9 mouse cellular contexts compared by ENCODE assay signal in the genomic region with DNA sequence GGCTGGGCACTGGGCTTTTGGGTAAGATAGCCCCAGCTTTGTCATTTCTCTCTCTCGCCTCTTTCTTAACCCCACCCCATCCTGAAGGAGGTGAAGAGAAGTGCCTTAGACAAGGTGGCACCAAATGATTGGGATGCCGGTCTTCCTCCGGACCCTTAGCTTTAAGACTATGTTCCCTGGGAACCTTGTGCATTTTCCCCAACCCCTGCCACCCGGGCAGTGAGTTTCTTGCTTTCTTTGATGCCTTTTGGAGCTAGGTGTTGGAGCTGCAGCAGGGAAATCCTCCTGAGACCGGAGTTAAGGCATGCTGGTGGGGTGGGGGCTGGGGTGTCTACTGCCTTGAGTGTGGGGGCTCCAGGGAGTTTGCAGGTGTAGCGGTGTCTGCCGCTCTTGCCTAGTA. TPM values are rescaled to one million over a fixed set of nuclear protein-coding genes. Genes with fewer than 3 reads are reported as not detected.
DNase-seq lines count a peak whose midpoint lies in the region; ATAC-seq and TF ChIP-seq lines count a peak whose summit lies in the region.
"Had no signal": no experiment of that assay in that cellular context is flagged by ENCODE, and none has a peak within 500 bp of the region (broad histone marks: within the 10 kb centered on the region; RNA-seq: fewer than 3 reads in every experiment).

No protein-coding gene starts in this region.

- WGBS in kidney, embryonic 16.5 days = 3% methylated on average over 7 of the region's 7 CpGs
- WGBS in embryonic facial prominence, embryonic 14.5 days = 3% methylated on average over 7 of the region's 7 CpGs
- 3% methylated on average over 7 of the region's 7 CpGs for WGBS in intestine, embryonic 14.5 days
- 3% methylated on average over 7 of the region's 7 CpGs for WGBS in midbrain, postnatal 0 days

- peaks cover 85% of the 10 kb centered on the region for H3K27me3 ChIP-seq in kidney, embryonic 16.5 days (ENCODE audit: insufficient read depth, low read length)
- H3K27me3 ChIP-seq in embryonic facial prominence, embryonic 14.5 days (replicated peaks; ENCODE audit: control insufficient read depth, insufficient read depth, low read length) = peaks cover 82% of the 10 kb centered on the region
- peaks cover 60% of the 10 kb centered on the region for H3K27me3 ChIP-seq in intestine, embryonic 14.5 days (replicated peaks; ENCODE audit: control insufficient read depth, insufficient read depth, low read length)
- peaks cover 70% of the 10 kb centered on the region for H3K27me3 ChIP-seq in midbrain, postnatal 0 days (ENCODE audit: insufficient read depth, low read length)

- no peaks in the 10 kb centered on the region for H3K36me3 ChIP-seq in kidney, embryonic 16.5 days (ENCODE audit: insufficient read depth, low read length)
- no peaks in the 10 kb centered on the region for H3K36me3 ChIP-seq in embryonic facial prominence, embryonic 14.5 days (ENCODE audit: control insufficient read depth, insufficient read depth, low read length)
- H3K36me3 ChIP-seq in intestine, embryonic 14.5 days (ENCODE audit: control insufficient read depth, insufficient read depth, low read length) = no peaks in the 10 kb centered on the region
- H3K36me3 ChIP-seq in midbrain, postnatal 0 days (ENCODE audit: insufficient read depth, low read length) = no peaks in the 10 kb centered on the region

- TF ChIP-seq CTCF in midbrain, postnatal 0 days (IDR thresholded peaks at IDR 0.05) = no peak

- H3K4me2 ChIP-seq in kidney, embryonic 16.5 days (replicated peaks; ENCODE audit: low read depth, low read length) = peak overlapping the region; percentile 97
- H3K4me2 ChIP-seq in embryonic facial prominence, embryonic 14.5 days (ENCODE audit: low read depth, low read length) = peak overlapping the region; percentile 96
- peak overlapping the region; percentile 88 for H3K4me2 ChIP-seq in intestine, embryonic 14.5 days (ENCODE audit: low read length)
- H3K4me2 ChIP-seq in midbrain, postnatal 0 days (ENCODE audit: low read depth, low read length, poor library complexity, severe bottlenecking) = peak overlapping the region; percentile 86

- peaks cover 20% of the 10 kb centered on the region for H3K4me1 ChIP-seq in kidney, embryonic 16.5 days (ENCODE audit: insufficient read depth, low read length)
- H3K4me1 ChIP-seq in embryonic facial prominence, embryonic 14.5 days (ENCODE audit: control insufficient read depth, insufficient read depth, low read length) = peaks cover 4% of the 10 kb centered on the region; the same call in 1 of the 2 replicates
- H3K4me1 ChIP-seq in intestine, embryonic 14.5 days (replicated peaks; ENCODE audit: control insufficient read depth, insufficient read depth, low read length) = 0 out of 2 replicates have a peak, but pooled peaks cover 9% of the 10 kb centered on the region
- peaks cover 8% of the 10 kb centered on the region; the same call in 1 of the 2 replicates for H3K4me1 ChIP-seq in midbrain, postnatal 0 days (ENCODE audit: insufficient read depth, low read length)

- no peak for DNase-seq in kidney, adult 9 months
- no peak for DNase-seq in embryonic facial prominence, embryonic 14.5 days (ENCODE audit: low spot score)
- DNase-seq in intestine, embryonic 14.5 days (ENCODE audit: low spot score) = no peak
- no peak for DNase-seq in midbrain, postnatal 0 days (ENCODE audit: low spot score)
- DNase-seq in adrenal gland, postnatal 4 days (ENCODE audit: low spot score in 2 of 2) = no peak
- no peak for DNase-seq in cerebellum, postnatal 10 days
- no peak for DNase-seq in cerebellum, adult 8-10 months

- no peaks in the 10 kb centered on the region for H3K9me3 ChIP-seq in kidney, embryonic 16.5 days (ENCODE audit: low read length)
- H3K9me3 ChIP-seq in embryonic facial prominence, embryonic 14.5 days (ENCODE audit: control insufficient read depth, low read length) = no peaks in the 10 kb centered on the region
- no peaks in the 10 kb centered on the region for H3K9me3 ChIP-seq in intestine, embryonic 14.5 days (ENCODE audit: control insufficient read depth, low read length)
- H3K9me3 ChIP-seq in midbrain, postnatal 0 days (ENCODE audit: low read length) = no peaks in the 10 kb centered on the region

- H3K27ac ChIP-seq in kidney, embryonic 16.5 days (ENCODE audit: low read length) = no peak overlapping the region
- H3K27ac ChIP-seq in embryonic facial prominence, embryonic 14.5 days (replicated peaks; ENCODE audit: low read depth, low read length) = no peak overlapping the region
- H3K27ac ChIP-seq in intestine, embryonic 14.5 days (ENCODE audit: low read depth) = no peak overlapping the region
- no peak overlapping the region for H3K27ac ChIP-seq in midbrain, postnatal 0 days (ENCODE audit: low read depth, low read length)

- H3K9ac ChIP-seq in kidney, embryonic 16.5 days (replicated peaks; ENCODE audit: low read length) = no peak overlapping the region
- peak overlapping the region; percentile 55 for H3K9ac ChIP-seq in embryonic facial prominence, embryonic 14.5 days (ENCODE audit: low read depth, low read length)
- H3K9ac ChIP-seq in intestine, embryonic 14.5 days (ENCODE audit: low read length) = no peak overlapping the region
- no peak overlapping the region for H3K9ac ChIP-seq in midbrain, postnatal 0 days (replicated peaks; ENCODE audit: low read length, poor library complexity, severe bottlenecking)

- no peak for ATAC-seq in kidney, embryonic 16.5 days (ENCODE audit: low FRiP score, low TSS enrichment)
- ATAC-seq in embryonic facial prominence, embryonic 14.5 days (ENCODE audit: low read depth) = no peak
- ATAC-seq in intestine, embryonic 14.5 days (replicated peaks; ENCODE audit: low FRiP score, low TSS enrichment, low read depth) = 0 out of 2 replicates have a peak, but pooled peaks have one; percentile 6
- no peak for ATAC-seq in midbrain, postnatal 0 days (ENCODE audit: low FRiP score)

- peak overlapping the region; percentile 57 for H3K4me3 ChIP-seq in kidney, embryonic 16.5 days (ENCODE audit: low read length)
- H3K4me3 ChIP-seq in embryonic facial prominence, embryonic 14.5 days (ENCODE audit: low read depth, low read length) = peak overlapping the region; percentile 56
- H3K4me3 ChIP-seq in intestine, embryonic 14.5 days (ENCODE audit: low read depth, low read length) = peak overlapping the region; percentile 47
- peak overlapping the region; percentile 48 for H3K4me3 ChIP-seq in midbrain, postnatal 0 days (ENCODE audit: low read depth, low read length)

RNA-seq across cellular contexts. Expression of a gene that starts 0.9 kb away (rescaled TPM):
- 0.91 and 1.0 TPM in 2 replicates for polyA plus RNA-seq in kidney, embryonic 16.5 days (2015; fragmentation: Nextera tagmentation; extraction: Ambion mirVana)
- polyA plus RNA-seq in embryonic facial prominence, embryonic 14.5 days (2014; fragmentation: Nextera tagmentation; extraction: Ambion mirVana) = 0.13 and 0.19 TPM in 2 replicates
- polyA plus RNA-seq in intestine, embryonic 14.5 days (2014; fragmentation: Nextera tagmentation; extraction: Ambion mirVana) = not detected in 2 replicates
- 0.61 and 0.93 TPM in 2 replicates for total RNA-seq in midbrain, postnatal 0 days (2014; rRNA removed)
- 0.31 and 0.37 TPM in 2 replicates for polyA plus RNA-seq in midbrain, postnatal 0 days (2015; fragmentation: Nextera tagmentation; extraction: Ambion mirVana)
- total RNA-seq in adrenal gland, postnatal 4 days (2021) = 1 to 10 TPM; 2.6 to 3.0 TPM

RNA-seq across cellular contexts. Expression of a gene that starts 21.5 kb away (rescaled TPM):
- polyA plus RNA-seq in kidney, embryonic 16.5 days (2015; fragmentation: Nextera tagmentation; extraction: Ambion mirVana) = 4.7 and 5.0 TPM in 2 replicates
- polyA plus RNA-seq in embryonic facial prominence, embryonic 14.5 days (2014; fragmentation: Nextera tagmentation; extraction: Ambion mirVana) = 2.4 TPM in 2 replicates
- polyA plus RNA-seq in intestine, embryonic 14.5 days (2014; fragmentation: Nextera tagmentation; extraction: Ambion mirVana) = 3.7 and 3.8 TPM in 2 replicates
- 12.8 and 14.1 TPM in 2 replicates for total RNA-seq in midbrain, postnatal 0 days (2014; rRNA removed)
- 9.1 and 9.4 TPM in 2 replicates for polyA plus RNA-seq in midbrain, postnatal 0 days (2015; fragmentation: Nextera tagmentation; extraction: Ambion mirVana)
- total RNA-seq in adrenal gland, postnatal 4 days (2021) = 1 to 10 TPM; 6.6 to 7.9 TPM

RNA-seq across cellular contexts. Expression of a gene that starts 42.7 kb away (rescaled TPM):
- polyA plus RNA-seq in kidney, embryonic 16.5 days (2015; fragmentation: Nextera tagmentation; extraction: Ambion mirVana) = 0.15 TPM in 1 of 2 replicates, not detected in the other
- polyA plus RNA-seq in embryonic facial prominence, embryonic 14.5 days (2014; fragmentation: Nextera tagmentation; extraction: Ambion mirVana) = 0.81 and 1.0 TPM in 2 replicates
- polyA plus RNA-seq in intestine, embryonic 14.5 days (2014; fragmentation: Nextera tagmentation; extraction: Ambion mirVana) = 0.22 TPM in 1 of 2 replicates, not detected in the other
- total RNA-seq in midbrain, postnatal 0 days (2014; rRNA removed) = not detected in 2 replicates
- polyA plus RNA-seq in midbrain, postnatal 0 days (2015; fragmentation: Nextera tagmentation; extraction: Ambion mirVana) = 0.26 TPM in 1 of 2 replicates, not detected in the other
- under 1 TPM in 1 of 2 experiments, not detected in 1; 0.17 TPM for total RNA-seq in adrenal gland, postnatal 4 days (2021)
- polyA plus RNA-seq: large intestine, adult 2 months had no signal
